Mouse (Mus musculus): ENCODE data around the gene Dock3.

GRCm38 (mm10) chr9:106911624-106912023 lies 320.1 kb downstream of the Dock3 start:
- TF ChIP-seq CTCF (IDR thresholded peaks at IDR 0.05; ENCODE audit: low read depth) (no peak), EP300 (IDR thresholded peaks at IDR 0.05; ENCODE audit: low read depth) (no peak)

All from liver, embryonic 14.5 days (tissue).